Mouse (Mus musculus) small intestine, adult 2 months (tissue): ENCODE measurements around the gene Gm10644. TPM values are rescaled to one million over a fixed set of nuclear protein-coding genes. Genes with fewer than 3 reads are reported as not detected.
"Not testable (repeated sequence)": the region's sequence is repeated elsewhere in the genome, so short reads cannot be mapped to it uniquely, and the experiment has no call there.

Experiments
- H3K27ac ChIP-seq: fragments of 200-500 bp; 2 replicates; pipeline ENCODE4 v1.5.1; 2012; ENCODE audit warnings: low read depth, low read length, control low read depth, inconsistent platforms; ENCODE audit not compliant: insufficient read depth
- H3K27me3 ChIP-seq: fragments of 200-500 bp; 2 replicates; pipeline ENCODE4 v1.6.1; 2012; ENCODE audit warnings: mild to moderate bottlenecking, moderate library complexity, low read length, inconsistent platforms; ENCODE audit not compliant: control insufficient read depth, insufficient read depth
- H3K36me3 ChIP-seq: fragments of 200-500 bp; 2 replicates; pipeline ENCODE4 v1.6.1; 2012; ENCODE audit warnings: mild to moderate bottlenecking, low read length, control low read depth, inconsistent platforms; ENCODE audit not compliant: control insufficient read depth, insufficient read depth
- H3K4me1 ChIP-seq: fragments of 200-500 bp; 2 replicates; pipeline ENCODE4 v1.6.1; 2012; ENCODE audit warnings: low read length, inconsistent platforms, mixed read lengths; ENCODE audit not compliant: control insufficient read depth, insufficient read depth, insufficient read length
- H3K4me3 ChIP-seq: fragments of 200-500 bp; 2 replicates; pipeline ENCODE4 v1.5.1; 2012; ENCODE audit warnings: low read depth, mild to moderate bottlenecking, control low read depth, inconsistent platforms, low read length, moderate library complexity
- CTCF ChIP-seq: fragments of 200-500 bp; IDR thresholded peaks from 2 replicates; pipeline ENCODE4 v1.5.1; 2012; ENCODE audit warnings: low read depth, mild to moderate bottlenecking, control low read depth, inconsistent platforms, low read length, moderate library complexity, mixed read lengths; ENCODE audit not compliant: insufficient replicate concordance, insufficient read length; ENCODE audit errors: extremely low read depth
- POLR2A ChIP-seq: fragments of 200-500 bp; IDR thresholded peaks from 2 replicates; pipeline ENCODE4 v1.6.1; 2012; ENCODE audit warnings: low read depth, mild to moderate bottlenecking, control low read depth, inconsistent platforms, low read length, moderate library complexity
- WGBS: fragments of 180-500 bp; shearing (Covaris S2); methylation state at CpG from one replicate; pipeline ENCODE4 v1.1.7; 2018; 5-methylcytosine and 5-hydroxymethylcytosine counted together
- polyA plus RNA-seq: library from polyadenylated mRNA; depleted of rRNA; stranded (reverse); fragments of >200 nt; gene quantifications from 2 replicates; pipeline ENCODE4 v1.2.3, GENCODE M21; 2012

Gene Gm10644
- polyA plus RNA-seq, 1 experiment: 0.44 TPM

DNA sequence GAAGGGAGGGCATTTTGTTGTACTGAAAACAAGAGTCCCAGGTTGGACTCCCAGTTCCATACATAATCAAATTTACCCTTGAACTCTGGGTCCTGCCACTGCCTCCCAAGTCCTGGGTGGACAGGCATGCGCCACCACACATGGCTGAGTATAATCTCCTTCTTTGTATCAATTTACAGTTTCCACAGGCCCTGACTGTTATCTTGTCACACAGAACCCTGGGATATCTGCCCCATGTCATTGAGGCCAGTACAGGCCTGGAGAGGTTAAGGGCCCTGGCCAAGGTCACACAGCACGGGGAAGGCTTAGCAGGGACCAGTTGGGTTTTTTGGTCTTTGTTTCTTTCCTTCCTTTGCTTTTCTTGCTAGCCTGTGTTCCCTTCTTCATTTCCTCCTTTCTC, 37.5 kb upstream of the Gm10644 start:
- WGBS: 87% methylated on average over 2 of the region's 2 CpGs
- Histone ChIP-seq H3K27ac (no peak overlapping the region), H3K36me3 (peaks cover 34% of the 10 kb centered on the region), H3K27me3 (no peaks in the 10 kb centered on the region), H3K4me1 (no peaks in the 10 kb centered on the region), H3K4me3 (no peak overlapping the region)
- TF ChIP-seq POLR2A: no peak
- no peak for TF ChIP-seq CTCF

DNA sequence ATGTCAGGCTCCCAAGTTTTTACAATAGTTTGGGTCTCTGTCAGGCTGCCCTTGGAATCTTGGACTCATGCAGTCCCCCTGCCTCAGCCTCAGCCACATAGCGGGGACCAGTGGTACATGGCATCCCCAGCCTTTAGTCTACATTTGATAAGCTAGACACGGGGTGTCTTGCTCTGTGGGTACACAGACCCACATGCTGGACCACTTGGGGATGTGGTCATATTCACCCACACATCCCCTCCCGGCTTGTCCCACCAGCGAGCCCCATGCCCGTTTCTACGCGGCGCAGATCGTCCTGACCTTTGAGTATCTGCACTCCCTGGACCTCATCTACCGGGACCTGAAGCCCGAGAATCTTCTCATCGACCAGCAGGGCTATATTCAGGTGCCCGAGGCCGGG, 35.2 kb upstream of the Gm10644 start:
- H3K27ac ChIP-seq: no peak overlapping the region
- H3K27me3 ChIP-seq: no peaks in the 10 kb centered on the region
- TF ChIP-seq CTCF: no peak
- 94% methylated on average over 14 of the region's 14 CpGs for WGBS
- H3K4me1 ChIP-seq: no peaks in the 10 kb centered on the region
- peaks cover 52% of the 10 kb centered on the region for H3K36me3 ChIP-seq
- H3K4me3 ChIP-seq: no peak overlapping the region

DNA sequence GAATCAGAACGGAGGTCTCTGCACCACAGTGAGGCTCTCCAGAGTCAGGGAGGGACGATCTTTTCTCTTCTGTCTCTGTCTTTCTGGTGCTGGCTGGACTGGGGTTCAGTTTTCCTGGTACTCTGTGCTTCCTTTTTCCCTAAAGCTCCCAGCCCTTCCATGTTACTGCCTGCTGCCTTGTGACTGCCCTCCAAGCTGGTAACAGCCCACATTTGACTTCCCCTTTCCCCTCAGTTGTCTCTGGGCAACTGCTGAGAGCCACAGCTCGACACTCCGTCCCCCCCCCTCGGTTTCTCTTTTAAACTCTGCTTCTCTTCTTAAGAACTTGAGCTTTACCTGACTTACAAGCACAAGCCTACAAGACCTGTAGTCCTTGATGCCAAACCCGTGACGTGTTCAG, 34.2 kb upstream of the Gm10644 start:
- Histone ChIP-seq H3K4me1 (no peaks in the 10 kb centered on the region), H3K36me3 (peaks cover 55% of the 10 kb centered on the region), H3K27ac (no peak overlapping the region), H3K27me3 (no peaks in the 10 kb centered on the region), H3K4me3 (no peak overlapping the region)
- TF ChIP-seq CTCF: no peak
- TF ChIP-seq POLR2A: no peak
- WGBS: 87% methylated on average over 7 of the region's 7 CpGs

DNA sequence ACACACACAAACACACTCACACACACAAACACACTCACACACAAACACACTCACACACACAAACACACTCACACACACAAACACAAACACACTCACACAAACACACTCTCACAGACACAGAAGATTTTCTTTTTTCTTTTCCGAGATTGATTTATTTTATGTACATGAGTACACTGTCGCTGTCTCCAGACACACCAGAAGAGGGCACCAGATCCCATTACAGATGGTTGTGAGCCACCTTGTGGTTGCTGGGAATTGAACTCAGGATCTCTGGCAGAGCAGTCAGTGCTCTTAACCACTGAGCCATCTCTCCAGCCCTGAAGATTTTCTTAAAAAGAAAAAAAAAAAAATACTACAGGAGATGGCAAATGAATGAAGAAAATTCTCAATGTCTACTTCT, 28.2 kb upstream of the Gm10644 start:
- not testable (repeated sequence) for H3K27me3 ChIP-seq, H3K27ac ChIP-seq, H3K4me3 ChIP-seq, H3K4me1 ChIP-seq
- peaks cover 42% of the 10 kb centered on the region for H3K36me3 ChIP-seq
- WGBS: 96% methylated on average over 2 of the region's 2 CpGs

- Histone ChIP-seq H3K27ac (no peak overlapping the region), H3K27me3 (no peaks in the 10 kb centered on the region), H3K4me3 (no peak overlapping the region), H3K4me1 (peaks cover 3% of the 10 kb centered on the region; the same call in 1 of the 2 replicates), H3K36me3 (peaks cover 36% of the 10 kb centered on the region)
- no peak for TF ChIP-seq CTCF
- no peak for TF ChIP-seq POLR2A
- 77% methylated on average over 4 of the region's 4 CpGs for WGBS
These were observed 27.4 kb upstream of the Gm10644 start for GRCm38 (mm10) chr8:83982449-83982848.

DNA sequence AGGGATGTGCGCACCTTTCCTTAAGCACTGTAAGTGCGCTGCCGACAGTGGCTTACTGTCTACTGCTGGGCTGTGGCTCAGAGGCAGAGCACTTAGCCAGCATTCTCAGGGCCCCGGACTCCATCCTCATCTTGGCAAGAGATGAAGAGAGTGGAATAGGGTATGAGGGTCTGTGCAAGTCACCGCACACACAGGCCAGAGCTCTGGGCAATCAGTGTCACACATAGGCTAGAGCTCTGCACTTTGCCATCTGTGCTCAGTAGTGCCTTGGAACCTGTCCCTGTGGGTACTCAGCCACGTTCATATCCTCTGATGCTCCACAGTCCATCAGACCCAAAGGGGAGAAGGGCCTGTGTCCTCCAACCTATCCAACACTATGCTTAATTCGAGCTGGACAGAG, 26.5 kb upstream of the Gm10644 start:
- Histone ChIP-seq H3K4me1 (peaks cover 6% of the 10 kb centered on the region; the same call in 1 of the 2 replicates), H3K27ac (no peak overlapping the region), H3K4me3 (no peak overlapping the region), H3K27me3 (no peaks in the 10 kb centered on the region), H3K36me3 (peaks cover 28% of the 10 kb centered on the region)
- 92% methylated on average over 7 of the region's 7 CpGs for WGBS
- TF ChIP-seq CTCF: no peak
- no peak for TF ChIP-seq POLR2A

GRCm38 (mm10) chr8:83980845-83981244, 25.8 kb upstream of the Gm10644 start:
- Histone ChIP-seq H3K27me3 (no peaks in the 10 kb centered on the region), H3K27ac (no peak overlapping the region), H3K4me3 (no peak overlapping the region), H3K4me1 (peaks cover 6% of the 10 kb centered on the region; the same call in 1 of the 2 replicates), H3K36me3 (peaks cover 22% of the 10 kb centered on the region)
- 82% methylated on average over 8 of the region's 8 CpGs for WGBS
- TF ChIP-seq CTCF: no peak
- no peak for TF ChIP-seq POLR2A

- TF ChIP-seq POLR2A: no peak
- no peak for TF ChIP-seq CTCF
These were observed 25.2 kb upstream of the Gm10644 start for GRCm38 (mm10) chr8:83980250-83980649.

More at GRCm38 (mm10) chr8:83980250-83980649, 25.2 kb upstream of the Gm10644 start:
- Histone ChIP-seq H3K27ac (no peak overlapping the region), H3K4me1 (peaks cover 6% of the 10 kb centered on the region; the same call in 1 of the 2 replicates), H3K36me3 (peaks cover 18% of the 10 kb centered on the region), H3K27me3 (no peaks in the 10 kb centered on the region), H3K4me3 (no peak overlapping the region)
- WGBS: 86% methylated on average over 1 of the region's 1 CpGs
